Mouse (Mus musculus) forebrain, postnatal 0 days (tissue): Measurements from ENCODE around the gene Eno3. TPM values are rescaled to one million over a fixed set of nuclear protein-coding genes. Genes with fewer than 3 reads are reported as not detected.

Experiments
- ATAC-seq: fragments of 200-750 bp; cut with Nextera tagmentation; 2 replicates; pipeline ENCODE4 v1.8.0; 2017; ENCODE audit warnings: mild to moderate bottlenecking, moderate library complexity
- DNase-seq: peaks from one replicate; pipeline ENCODE4 v3.0.0-alpha.2; 2015
- H3K27ac ChIP-seq: fragments of 300-500 bp; sonication (generic); 2 replicates; pipeline ENCODE4 v1.5.1; 2014; ENCODE audit warnings: low read depth, mild to moderate bottlenecking, antibody characterized with exemption, low read length, moderate library complexity, mixed read lengths
- H3K27me3 ChIP-seq: fragments of 300-500 bp; sonication (generic); 2 replicates; pipeline ENCODE4 v1.6.1; 2014; ENCODE audit warnings: mild to moderate bottlenecking, low read length, mixed read lengths; ENCODE audit not compliant: insufficient read depth
- H3K36me3 ChIP-seq: fragments of 300-500 bp; sonication (generic); 2 replicates; pipeline ENCODE4 v1.6.1; 2014; ENCODE audit warnings: mild to moderate bottlenecking, moderate library complexity; ENCODE audit not compliant: insufficient read depth
- H3K4me1 ChIP-seq: fragments of 300-500 bp; sonication (generic); 2 replicates; pipeline ENCODE4 v1.6.1; 2014; ENCODE audit warnings: antibody characterized with exemption; ENCODE audit not compliant: insufficient read depth
- H3K4me2 ChIP-seq: fragments of 300-500 bp; sonication (generic); 2 replicates; pipeline ENCODE4 v1.6.1; 2014; ENCODE audit warnings: low read depth, mild to moderate bottlenecking, moderate library complexity
- H3K4me3 ChIP-seq: fragments of 300-500 bp; sonication (generic); 2 replicates; pipeline ENCODE4 v1.5.1; 2014; ENCODE audit warnings: low read depth, low read length, mixed read lengths
- H3K9ac ChIP-seq: fragments of 300-500 bp; sonication (generic); 2 replicates; pipeline ENCODE4 v1.6.1; 2014; ENCODE audit warnings: mild to moderate bottlenecking
- H3K9me3 ChIP-seq: fragments of 300-500 bp; sonication (generic); 2 replicates; pipeline ENCODE4 v1.6.1; 2016; ENCODE audit warnings: low read length
- CTCF ChIP-seq: sonication (generic); IDR thresholded peaks from 2 replicates; pipeline ENCODE4 v1.5.1; 2016; ENCODE audit warnings: antibody characterized with exemption, control low read depth, low read depth
- WGBS: fragments of 180-500 bp; shearing (Covaris S2); extraction: QIAGEN DNeasy Blood & Tissue Kit; methylation state at CpG from one replicate; pipeline ENCODE4 v1.1.7; 2014; 5-methylcytosine and 5-hydroxymethylcytosine counted together
- polyA plus RNA-seq: library from polyadenylated mRNA; unstranded; fragments of >200 nt; fragmentation: Nextera tagmentation; extraction: Ambion mirVana; gene quantifications from 2 replicates; pipeline ENCODE4 v1.2.1, GENCODE M21; 2015
- total RNA-seq: library from RNA; depleted of rRNA; stranded (reverse); fragments of >200 nt; gene quantifications from 2 replicates; pipeline ENCODE4 v1.2.3, GENCODE M21; 2014

Eno3 gene
- total and polyA plus RNA-seq, 2 experiments from 2014 or later: 5.5 to 14.6 TPM

DNA sequence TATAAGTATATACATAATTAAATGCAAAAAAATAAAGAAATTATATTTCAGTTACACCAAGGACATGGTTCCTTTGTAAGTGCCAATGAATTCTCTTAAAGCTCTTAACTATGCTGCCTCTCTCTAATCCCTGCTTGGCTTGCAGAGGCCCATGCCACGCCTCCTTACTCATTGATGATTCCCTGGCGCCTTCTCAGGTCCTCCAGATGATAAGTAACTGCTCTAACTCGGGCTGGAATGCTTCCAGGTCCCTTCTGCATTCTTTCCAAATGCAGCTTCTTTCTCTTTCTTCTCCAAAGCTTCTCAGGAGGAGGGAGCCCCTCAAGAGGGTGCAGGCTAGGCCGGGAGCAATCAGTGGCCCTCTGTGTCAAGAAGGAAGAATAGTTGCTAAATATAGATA, 32.6 kb downstream of the Eno3 start:
- no peak for ATAC-seq
- no peak for DNase-seq
- no peak overlapping the region for H3K4me3 ChIP-seq
- no peaks in the 10 kb centered on the region for H3K27me3 ChIP-seq
- H3K9me3 ChIP-seq: no peaks in the 10 kb centered on the region
- no peak overlapping the region for H3K9ac ChIP-seq
- H3K4me1 ChIP-seq: peaks cover 21% of the 10 kb centered on the region; the same call in 1 of the 2 replicates
- H3K27ac ChIP-seq: no peak overlapping the region
- H3K36me3 ChIP-seq: peaks cover 5% of the 10 kb centered on the region
- 41% methylated on average over 4 of the region's 4 CpGs for WGBS
- H3K4me2 ChIP-seq: no peak overlapping the region
- no peak for TF ChIP-seq CTCF

DNA sequence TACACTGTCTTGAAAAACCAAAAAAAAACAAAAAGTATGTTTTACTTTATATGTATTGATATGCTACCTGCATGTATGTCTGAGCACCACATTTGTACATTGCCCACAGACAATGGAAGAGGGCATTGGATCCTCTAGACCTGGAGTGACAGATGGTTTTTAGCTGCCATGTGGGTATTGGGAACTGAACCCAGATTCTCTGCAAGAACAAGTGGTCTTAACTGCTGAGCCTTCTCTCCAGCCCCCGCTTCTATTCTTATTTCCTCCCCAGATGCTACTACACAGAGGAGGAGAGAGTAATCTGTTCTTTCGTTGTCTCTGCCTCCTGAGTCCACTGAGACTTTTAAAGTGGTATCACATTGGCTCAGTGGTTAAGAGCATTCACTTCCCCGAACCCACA, 36.5 kb downstream of the Eno3 start:
- H3K4me1 ChIP-seq: 0 out of 2 replicates have a peak, but pooled peaks cover 8% of the 10 kb centered on the region
- H3K9ac ChIP-seq: no peak overlapping the region
- WGBS: 68% methylated on average over 3 of the region's 3 CpGs
- no peaks in the 10 kb centered on the region for H3K9me3 ChIP-seq
- no peak overlapping the region for H3K4me2 ChIP-seq
- no peaks in the 10 kb centered on the region for H3K36me3 ChIP-seq
- H3K4me3 ChIP-seq: no peak overlapping the region
- no peak for TF ChIP-seq CTCF
- no peak for ATAC-seq
- DNase-seq: no peak
- no peaks in the 10 kb centered on the region for H3K27me3 ChIP-seq
- no peak overlapping the region for H3K27ac ChIP-seq

DNA sequence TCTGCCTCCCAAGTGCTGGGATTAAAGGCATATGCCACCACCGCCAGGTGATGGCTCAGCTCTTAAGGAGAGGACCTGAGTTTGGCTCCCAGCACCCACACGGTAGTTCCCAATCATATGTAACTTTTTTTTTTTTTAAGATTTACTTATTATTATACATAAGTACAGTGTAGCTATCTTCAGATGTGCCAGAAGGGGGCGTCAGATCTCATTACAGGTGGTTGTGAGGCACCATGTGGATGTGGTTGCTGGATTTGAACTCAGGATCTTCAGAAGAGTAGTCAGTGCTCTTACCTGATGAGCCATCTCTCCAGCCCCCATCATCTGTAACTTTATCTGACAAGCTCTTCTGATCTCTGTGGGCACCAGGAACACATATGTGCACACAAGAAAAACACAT, 40.4 kb downstream of the Eno3 start:
- H3K9me3 ChIP-seq: no peaks in the 10 kb centered on the region
- H3K4me1 ChIP-seq: peaks cover 8% of the 10 kb centered on the region; the same call in 1 of the 2 replicates
- no peak overlapping the region for H3K4me3 ChIP-seq
- H3K9ac ChIP-seq: no peak overlapping the region
- WGBS: 83% methylated on average over 3 of the region's 3 CpGs
- H3K36me3 ChIP-seq: no peaks in the 10 kb centered on the region
- DNase-seq: no peak
- no peak for ATAC-seq
- no peak overlapping the region for H3K27ac ChIP-seq
- no peaks in the 10 kb centered on the region for H3K27me3 ChIP-seq
- no peak overlapping the region for H3K4me2 ChIP-seq
- no peak for TF ChIP-seq CTCF

DNA sequence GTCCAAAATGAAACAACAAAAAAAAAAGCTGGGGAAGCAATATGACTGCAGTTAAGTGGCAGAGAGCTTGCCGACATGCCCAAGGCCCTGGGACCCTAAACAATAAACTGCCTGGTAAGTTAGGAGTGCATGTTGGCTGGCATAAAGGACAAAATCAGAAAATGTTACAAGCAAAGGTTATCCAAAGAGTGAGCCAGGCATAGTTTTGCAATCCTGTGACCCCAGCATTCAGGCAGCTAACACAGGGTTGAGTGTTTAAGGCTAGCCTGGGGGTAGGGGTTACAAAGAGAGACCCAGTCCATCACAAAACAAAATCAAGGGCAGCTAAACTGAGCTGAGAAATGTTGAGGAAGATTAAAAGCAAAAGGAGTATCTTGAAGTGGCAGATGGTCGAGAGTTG, 42.0 kb downstream of the Eno3 start:
- 78% methylated on average over 2 of the region's 2 CpGs for WGBS

DNA sequence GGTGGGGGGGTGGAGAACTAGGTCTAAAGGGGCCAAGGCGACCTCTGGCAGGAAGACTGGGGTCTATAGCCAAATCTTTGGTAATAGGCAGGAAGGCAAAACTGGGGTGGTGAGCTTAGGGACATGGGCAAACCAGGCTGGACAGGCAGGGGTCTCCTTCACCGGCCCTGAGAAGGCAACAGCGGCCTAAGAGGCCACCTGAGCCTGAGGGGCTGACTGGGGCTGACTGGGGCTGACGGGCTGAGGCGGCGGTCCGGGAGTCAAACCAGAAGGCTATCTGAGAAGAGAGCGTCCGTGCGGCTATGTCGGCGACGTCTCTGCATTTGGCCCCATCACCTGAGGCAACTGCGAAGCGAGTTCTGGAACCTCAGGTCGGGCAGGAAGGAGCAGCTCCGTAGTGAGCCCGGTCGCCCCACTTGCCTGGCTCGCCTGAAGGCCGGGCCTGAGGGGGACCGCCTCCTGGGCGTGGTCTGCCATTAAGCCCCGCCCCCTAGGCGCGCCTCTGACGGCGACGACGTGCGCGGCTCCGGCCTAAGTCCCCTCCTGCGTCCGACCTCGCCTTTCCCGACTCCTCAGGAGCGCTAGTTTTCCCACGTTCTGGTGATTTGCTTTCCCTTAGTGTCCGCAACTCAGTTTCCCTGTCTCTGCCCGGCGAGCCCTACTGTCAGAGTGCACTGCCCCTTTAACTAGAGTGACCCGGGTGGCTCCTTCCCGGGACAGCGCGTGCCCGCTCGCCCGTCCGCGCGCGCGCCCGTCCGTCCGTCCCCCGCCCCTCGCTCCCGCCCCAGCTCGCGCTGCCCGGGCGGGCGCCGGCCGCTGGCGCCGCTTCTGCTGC, 42.9 kb downstream of the Eno3 start, which contains the start of the genes Inca1 and Kif1c:
Gene Inca1, minus strand, starts transcription at position 434 of the 835 bp plus-strand sequence.
Gene Kif1c, plus strand, starts transcription at position 827 of the 835 bp plus-strand sequence.
- 3% methylated on average over 68 of the region's 69 CpGs for WGBS
- ATAC-seq (peak; percentile 99), DNase-seq (peak; percentile 96)
- H3K4me1 ChIP-seq: peaks cover 8% of the 10 kb centered on the region; the same call in 1 of the 2 replicates
- peak within 1 kb of the TSS; percentile 80 for H3K9ac ChIP-seq
- no peak for TF ChIP-seq CTCF
- peak within 1 kb of the TSS; percentile 90 for H3K4me2 ChIP-seq
- H3K36me3 ChIP-seq: peaks cover 20% of the 10 kb centered on the region
- peak within 1 kb of the TSS; percentile 75 for H3K27ac ChIP-seq
- H3K9me3 ChIP-seq: no peaks in the 10 kb centered on the region
- H3K4me3 ChIP-seq: peak within 1 kb of the TSS; percentile 91
- no peaks in the 10 kb centered on the region for H3K27me3 ChIP-seq

More for the DNA sequence above, 42.0 kb downstream of the Eno3 start:
- H3K4me2 ChIP-seq: no peak overlapping the region
- no peak overlapping the region for H3K4me3 ChIP-seq
- DNase-seq (no peak), ATAC-seq (no peak)
- peaks cover 12% of the 10 kb centered on the region; the same call in 1 of the 2 replicates for H3K36me3 ChIP-seq
- H3K4me1 ChIP-seq: peaks cover 8% of the 10 kb centered on the region; the same call in 1 of the 2 replicates
- H3K27me3 ChIP-seq: no peaks in the 10 kb centered on the region
- H3K9ac ChIP-seq: no peak overlapping the region
- H3K9me3 ChIP-seq: no peaks in the 10 kb centered on the region
- TF ChIP-seq CTCF: no peak
- H3K27ac ChIP-seq: no peak overlapping the region

DNA sequence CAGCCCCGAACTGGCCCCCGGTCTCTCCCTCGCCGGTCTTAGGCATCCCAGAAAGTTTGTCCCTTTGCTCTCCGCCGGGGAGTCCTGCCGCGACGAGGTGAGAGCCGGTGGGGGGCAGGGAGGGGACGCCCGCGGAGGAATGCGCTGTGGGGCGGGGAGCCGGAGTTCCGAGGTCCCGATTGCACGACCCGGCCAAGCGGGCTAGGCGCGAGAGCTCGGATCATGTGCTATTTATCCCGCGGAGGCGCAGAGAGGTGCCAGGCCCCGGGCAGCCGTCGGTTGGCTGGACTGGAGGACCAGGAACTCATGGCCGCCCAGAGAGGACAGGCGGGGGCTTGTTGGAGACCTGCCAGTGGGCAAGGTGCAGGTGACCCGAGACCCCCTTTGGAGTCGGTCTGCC, 43.6 kb downstream of the Eno3 start:
- Histone ChIP-seq H3K9me3 (no peaks in the 10 kb centered on the region), H3K4me2 (peak overlapping the region; percentile 90), H3K27me3 (no peaks in the 10 kb centered on the region), H3K4me3 (peak overlapping the region; percentile 91), H3K4me1 (peaks cover 8% of the 10 kb centered on the region; the same call in 1 of the 2 replicates), H3K36me3 (peaks cover 27% of the 10 kb centered on the region), H3K9ac (peak overlapping the region; percentile 80), H3K27ac (peak overlapping the region; percentile 75)
- under 1% methylated on average over 34 of the region's 34 CpGs for WGBS
- peak; percentile 28 for DNase-seq
- TF ChIP-seq CTCF: no peak
- peak; percentile 23 for ATAC-seq
